ENCODE assay signal across 8 mouse cellular contexts in genomic region chr7:80400099-80400498, GRCm38 (mm10). TPM values are rescaled to one million over a fixed set of nuclear protein-coding genes. Genes with fewer than 3 reads are reported as not detected.
A peak's percentile ranks its signal among the peaks of the same experiment; 100 is the strongest.
DNase-seq lines count a peak whose midpoint lies in the region; ATAC-seq lines count a peak whose summit lies in the region.

No protein-coding gene starts in this region.

- H3K36me3 ChIP-seq in forebrain, embryonic 16.5 days (ENCODE audit: control insufficient read depth, insufficient read depth) = peaks cover 6% of the 10 kb centered on the region
- peaks cover 29% of the 10 kb centered on the region for H3K36me3 ChIP-seq in kidney, embryonic 15.5 days

- no peak overlapping the region for H3K4me3 ChIP-seq in forebrain, embryonic 16.5 days (replicated peaks; ENCODE audit: low read length)
- H3K4me3 ChIP-seq in kidney, embryonic 15.5 days (replicated peaks) = no peak overlapping the region

- peak overlapping the region; percentile 11; the same call in 1 of the 2 replicates for H3K4me2 ChIP-seq in forebrain, embryonic 16.5 days (ENCODE audit: low read length)
- peak overlapping the region; percentile 89 for H3K4me2 ChIP-seq in kidney, embryonic 15.5 days

- DNase-seq in gastrocnemius, adult 18-20 months (ENCODE audit: low spot score) = peak; percentile 61
- DNase-seq in gastrocnemius, postnatal 14 days = no peak
- peak; percentile 84 for DNase-seq in adrenal gland, postnatal 14 days
- DNase-seq in lung, postnatal 10 days = peak; percentile 67
- no peak for DNase-seq in spleen, postnatal 10 days (ENCODE audit: low spot score in 2 of 2)

- WGBS in forebrain, embryonic 16.5 days = 43% methylated on average over 5 of the region's 5 CpGs
- 51% methylated on average over 5 of the region's 5 CpGs for WGBS in kidney, embryonic 15.5 days

- H3K27me3 ChIP-seq in forebrain, embryonic 16.5 days (replicated peaks; ENCODE audit: control insufficient read depth, insufficient read depth, low read length) = no peaks in the 10 kb centered on the region
- H3K27me3 ChIP-seq in kidney, embryonic 15.5 days = 0 out of 2 replicates have a peak, but pooled peaks cover 3% of the 10 kb centered on the region

- H3K27ac ChIP-seq in forebrain, embryonic 16.5 days (ENCODE audit: low read length) = no peak overlapping the region
- peak overlapping the region; percentile 89 for H3K27ac ChIP-seq in kidney, embryonic 15.5 days

- H3K9ac ChIP-seq in forebrain, embryonic 16.5 days (replicated peaks; ENCODE audit: low read depth, low read length) = peak overlapping the region; percentile 7
- no peak overlapping the region for H3K9ac ChIP-seq in kidney, embryonic 15.5 days

- H3K9me3 ChIP-seq in forebrain, embryonic 16.5 days (ENCODE audit: control insufficient read depth, low read length) = no peaks in the 10 kb centered on the region
- no peaks in the 10 kb centered on the region for H3K9me3 ChIP-seq in kidney, embryonic 15.5 days (replicated peaks)

- intact Hi-C loops in gastrocnemius, postnatal 14 days (cut with DNase I; ENCODE audit: low total_unique reads) = no loop called here

- H3K4me1 ChIP-seq in forebrain, embryonic 16.5 days (replicated peaks; ENCODE audit: control insufficient read depth, insufficient read depth, low read length) = peaks cover 32% of the 10 kb centered on the region
- H3K4me1 ChIP-seq in kidney, embryonic 15.5 days = peaks cover 38% of the 10 kb centered on the region

- ATAC-seq in forebrain, embryonic 16.5 days = no peak
- ATAC-seq in kidney, embryonic 15.5 days (replicated peaks; ENCODE audit: low FRiP score) = no peak
- ATAC-seq in activated CD4-positive, CD25-positive, alpha-beta regulatory T cell, adult 4 months = no peak

RNA-seq across cellular contexts. Expression of gene Furin, which starts 5.1 kb away (rescaled TPM):
- total RNA-seq in gastrocnemius, adult 18-20 months (2021) = 10 to 100 TPM; 52.8 to 53.9 TPM
- total RNA-seq in gastrocnemius, postnatal 14 days (2021) = 10 to 100 TPM; 49.4 to 51.9 TPM
- 138 and 140 TPM in 2 replicates for total RNA-seq in adrenal gland, postnatal 14 days (2021)
- 4.4 TPM in 2 replicates for polyA plus RNA-seq in forebrain, embryonic 16.5 days (2015; fragmentation: Nextera tagmentation; extraction: Ambion mirVana)
- 12.9 and 13.5 TPM in 2 replicates for polyA plus RNA-seq in kidney, embryonic 15.5 days (2015; fragmentation: Nextera tagmentation; extraction: Ambion mirVana)
- 10 to 100 TPM; 10.6 to 15.2 TPM for polyA plus RNA-seq in activated CD4-positive, CD25-positive, alpha-beta regulatory T cell, adult 4 months (2017; shearing (Covaris generic))

RNA-seq across cellular contexts. Expression of gene Fes, which starts 12.4 kb away (rescaled TPM):
- total RNA-seq in gastrocnemius, adult 18-20 months (2021) = 1 to 10 TPM; 2.0 to 3.5 TPM
- total RNA-seq in gastrocnemius, postnatal 14 days (2021) = 1 to 10 TPM; 5.7 to 7.6 TPM
- 12.8 and 13.0 TPM in 2 replicates for total RNA-seq in adrenal gland, postnatal 14 days (2021)
- polyA plus RNA-seq in forebrain, embryonic 16.5 days (2015; fragmentation: Nextera tagmentation; extraction: Ambion mirVana) = 2.8 and 4.7 TPM in 2 replicates
- polyA plus RNA-seq in kidney, embryonic 15.5 days (2015; fragmentation: Nextera tagmentation; extraction: Ambion mirVana) = 14.9 and 18.5 TPM in 2 replicates
- polyA plus RNA-seq in activated CD4-positive, CD25-positive, alpha-beta regulatory T cell, adult 4 months (2017; shearing (Covaris generic)) = 1 to 10 TPM; 2.0 to 4.5 TPM

RNA-seq across cellular contexts. Expression of gene Man2a2, which starts 28.9 kb away (rescaled TPM):
- total RNA-seq in gastrocnemius, adult 18-20 months (2021) = 100 to 1,000 TPM; 132 to 136 TPM
- total RNA-seq in gastrocnemius, postnatal 14 days (2021) = 10 to 100 TPM; 96.8 to 97.0 TPM
- 61.4 and 82.8 TPM in 2 replicates for total RNA-seq in adrenal gland, postnatal 14 days (2021)
- polyA plus RNA-seq in forebrain, embryonic 16.5 days (2015; fragmentation: Nextera tagmentation; extraction: Ambion mirVana) = 19.9 and 24.0 TPM in 2 replicates
- polyA plus RNA-seq in kidney, embryonic 15.5 days (2015; fragmentation: Nextera tagmentation; extraction: Ambion mirVana) = 16.2 and 20.8 TPM in 2 replicates
- 10 to 100 TPM; 15.8 to 21.8 TPM for polyA plus RNA-seq in activated CD4-positive, CD25-positive, alpha-beta regulatory T cell, adult 4 months (2017; shearing (Covaris generic))

RNA-seq across cellular contexts. Expression of gene Hddc3, which starts 57.2 kb away (rescaled TPM):
- 10 to 100 TPM; 28.8 to 31.7 TPM for total RNA-seq in gastrocnemius, adult 18-20 months (2021)
- total RNA-seq in gastrocnemius, postnatal 14 days (2021) = 10 to 100 TPM; 34.3 to 37.2 TPM
- total RNA-seq in adrenal gland, postnatal 14 days (2021) = 35.1 and 44.2 TPM in 2 replicates
- polyA plus RNA-seq in forebrain, embryonic 16.5 days (2015; fragmentation: Nextera tagmentation; extraction: Ambion mirVana) = 22.5 and 23.8 TPM in 2 replicates
- polyA plus RNA-seq in kidney, embryonic 15.5 days (2015; fragmentation: Nextera tagmentation; extraction: Ambion mirVana) = 18.9 and 21.1 TPM in 2 replicates
- polyA plus RNA-seq in activated CD4-positive, CD25-positive, alpha-beta regulatory T cell, adult 4 months (2017; shearing (Covaris generic)) = 1 to 10 TPM; 8.6 to 9.0 TPM

RNA-seq across cellular contexts. Expression of gene Unc45a, which starts 59.3 kb away (rescaled TPM):
- total RNA-seq in gastrocnemius, adult 18-20 months (2021) = 10 to 100 TPM in 1 of 2 experiments, 1 to 10 TPM in 1; 9.9 to 10.1 TPM
- 10 to 100 TPM; 11.7 to 12.1 TPM for total RNA-seq in gastrocnemius, postnatal 14 days (2021)
- total RNA-seq in adrenal gland, postnatal 14 days (2021) = 52.5 and 59.0 TPM in 2 replicates
- polyA plus RNA-seq in forebrain, embryonic 16.5 days (2015; fragmentation: Nextera tagmentation; extraction: Ambion mirVana) = 47.7 and 56.3 TPM in 2 replicates
- polyA plus RNA-seq in kidney, embryonic 15.5 days (2015; fragmentation: Nextera tagmentation; extraction: Ambion mirVana) = 38.9 and 41.1 TPM in 2 replicates
- 10 to 100 TPM; 31.9 to 45.2 TPM for polyA plus RNA-seq in activated CD4-positive, CD25-positive, alpha-beta regulatory T cell, adult 4 months (2017; shearing (Covaris generic))

Comparison
In these comparisons a context has a peak if more than half of its experiments do, and no peak if none do; other contexts are left out.
1. DNase-seq: peak in gastrocnemius, adult 18-20 months (single experiment), adrenal gland, postnatal 14 days (single experiment) and lung, postnatal 10 days (single experiment); none in gastrocnemius, postnatal 14 days (single experiment) and spleen, postnatal 10 days (0 of 2).